Mouse (Mus musculus) T-helper 2 cell (primary cell): ENCODE results near the gene Olfr1508.
"Not testable (repeated sequence)": the region's sequence is repeated elsewhere in the genome, so short reads cannot be mapped to it uniquely, and the experiment has no call there.

ENCODE experiments used
- in situ Hi-C: fragments of 300-600 bp; cut with MboI, MseI; formaldehyde crosslinking; loops from one replicate; pipeline ENCODE4 v1.15.1; 2025; ENCODE audit warnings: high pct_unique_total_duplicates

Olfr1508 gene

GRCm38 (mm10) chr14:52467395-52467794 is at the start of gene Olfr1508:
Olfr1508 (minus strand) TSS chr14:52467495.
- in situ Hi-C loops: no loop called here

GRCm38 (mm10) chr14:52495516-52495915 is 28.2 kb upstream of the Olfr1508 start, which contains the start of gene Olfr1507:
Olfr1507 (minus strand) TSS chr14:52495749.
- in situ Hi-C loops: no loop called here

GRCm38 (mm10) chr14:52465738-52466137 is 1.6 kb downstream of the Olfr1508 start:
- in situ Hi-C loops: no loop called here

DNA sequence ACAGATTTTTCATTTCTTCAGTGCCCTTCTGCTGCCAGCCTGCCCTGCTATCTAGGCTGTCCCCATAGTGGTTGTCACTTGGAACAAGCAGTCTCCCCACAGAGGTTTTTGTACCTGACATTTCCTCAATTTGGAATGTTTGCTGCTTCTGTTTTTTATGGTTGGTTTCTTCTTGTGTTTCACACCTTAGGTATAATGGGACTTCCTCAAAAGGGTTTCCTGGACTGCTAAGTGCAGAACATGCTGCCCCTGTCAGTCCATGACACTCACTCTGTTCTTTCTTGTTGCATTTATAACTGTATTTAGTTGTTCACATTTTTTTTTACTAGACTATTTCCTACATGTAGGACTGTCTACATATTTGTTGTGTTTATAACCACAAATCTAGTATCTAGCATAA is 5.4 kb downstream of the Olfr1508 start:
- in situ Hi-C loops: no loop called here

GRCm38 (mm10) chr14:52451138-52451537 is 16.2 kb downstream of the Olfr1508 start:
- in situ Hi-C loops: no loop called here

GRCm38 (mm10) chr14:52442690-52443089 is 24.6 kb downstream of the Olfr1508 start, which contains the start of gene Olfr1509:
Olfr1509 (plus strand) TSS chr14:52442990.
- in situ Hi-C loops: no loop called here

GRCm38 (mm10) chr14:52427686-52428085 is 39.6 kb downstream of the Olfr1508 start:
- in situ Hi-C loops: no loop called here

DNA sequence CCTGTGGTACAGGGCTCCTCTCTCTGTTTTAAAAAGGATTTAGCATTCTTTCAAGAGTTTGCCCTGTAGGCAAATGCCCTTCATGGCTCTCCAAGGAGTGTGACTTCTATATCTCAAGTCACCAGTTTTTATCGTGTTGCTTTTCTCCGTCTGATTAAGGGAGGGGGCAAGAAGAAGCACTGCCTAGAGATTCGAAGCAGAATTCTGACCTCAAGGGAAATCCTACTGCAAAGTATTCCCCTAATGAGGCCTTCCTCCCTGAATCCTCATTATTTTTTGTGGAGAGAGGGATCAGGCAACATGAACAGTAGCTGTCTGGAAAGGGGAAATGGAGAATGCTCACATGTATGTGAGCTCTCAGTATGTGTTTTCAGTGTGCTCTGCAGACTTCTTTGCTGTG is 53.0 kb downstream of the Olfr1508 start, which contains the start of gene Olfr1510:
Gene Olfr1510, minus strand, starts transcription at position 101 of the 400 bp plus-strand sequence.
- in situ Hi-C loops: no loop called here

DNA sequence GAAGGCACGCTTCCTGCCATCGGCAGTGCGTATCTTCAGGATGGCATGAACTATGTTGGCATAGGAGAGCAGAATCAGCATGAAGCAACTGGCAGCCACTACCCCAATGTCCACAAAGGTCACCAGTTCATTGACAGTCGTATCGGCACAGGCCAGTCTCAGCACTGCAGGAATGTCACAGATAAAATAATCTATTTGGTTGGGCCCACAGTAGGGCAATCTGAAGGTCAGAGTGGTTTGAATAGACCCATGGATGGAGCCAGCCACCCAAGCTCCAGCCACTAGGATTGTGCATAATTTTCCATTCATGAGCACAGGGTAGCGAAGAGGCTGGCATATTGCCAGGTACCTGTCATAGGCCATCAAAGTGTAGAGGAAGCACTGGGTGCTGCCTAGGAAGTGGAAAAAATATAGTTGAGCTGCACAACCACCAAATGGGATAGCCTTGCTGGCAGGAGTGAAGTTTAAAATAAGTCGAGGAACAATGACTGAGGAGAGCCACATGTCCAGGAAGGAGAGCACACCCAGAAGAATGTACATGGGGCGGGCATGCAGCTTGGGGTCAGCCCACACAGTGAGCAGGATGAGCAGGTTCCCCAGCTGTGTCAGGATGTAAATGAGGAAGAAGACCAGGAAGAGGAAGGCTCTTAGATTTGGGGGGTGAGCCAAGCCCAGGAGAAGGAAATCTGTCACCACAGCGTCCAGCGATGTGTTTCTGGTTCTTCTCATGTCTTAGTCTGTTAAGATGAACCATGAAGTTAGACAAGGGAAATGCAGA is 57.0 kb downstream of the Olfr1508 start:
- in situ Hi-C loops: not testable (repeated sequence)
